Mouse (Mus musculus) erythroblast, embryonic 14.5 days (primary cell): ENCODE results near the gene Haus3.

Experiments used
- GATA1 ChIP-seq: IDR thresholded peaks from 2 replicates; pipeline ENCODE4 v1.6.1; 2012; ENCODE audit warnings: low read length, inconsistent platforms, mixed read lengths
- TAL1 ChIP-seq: IDR thresholded peaks from 3 replicates; pipeline ENCODE4 v1.6.1; 2012; ENCODE audit warnings: low read length, inconsistent platforms, mixed read lengths

GRCm38 (mm10) chr5:34177091-34177490, 7.8 kb upstream of the Haus3 start:
- TF ChIP-seq TAL1, result no peak
- TF ChIP-seq GATA1, result no peak
